Mouse (Mus musculus): ENCODE data around the gene Vps18. TPM values are rescaled to one million over a fixed set of nuclear protein-coding genes. Genes with fewer than 3 reads are reported as not detected.
A peak's percentile ranks its signal among the peaks of the same experiment; 100 is the strongest.

The Vps18 gene
- polyA plus RNA-seq (2015; fragmentation: Nextera tagmentation; extraction: Ambion mirVana) = 20.1 and 20.7 TPM in 2 replicates

- Histone ChIP-seq H3K4me2 (peak within 1 kb of the TSS; percentile 92), H3K9ac (peak within 1 kb of the TSS; percentile 88), H3K36me3 (peaks cover 35% of the 10 kb centered on the region), H3K4me1 (peaks cover 13% of the 10 kb centered on the region), H3K4me3 (peak within 1 kb of the TSS; percentile 79), H3K27ac (peak within 1 kb of the TSS; percentile 16; the same call in 1 of the 2 replicates), H3K9me3 (no peaks in the 10 kb centered on the region), H3K27me3 (no peaks in the 10 kb centered on the region)
- peak; percentile 89 for ATAC-seq (ENCODE audit: insufficient number of reproducible peaks, insufficient read depth, low FRiP score, low TSS enrichment, low read depth)
- 1% methylated on average over 31 of the region's 31 CpGs for WGBS
Measured at GRCm38 (mm10) chr2:119288270-119288882, at the start of gene Vps18. TSS of gene Vps18 (plus strand) at chr2:119288740.

GRCm38 (mm10) chr2:119240075-119240818 is 48.3 kb upstream of the Vps18 start:
- no peak overlapping the region for H3K4me3 ChIP-seq
- no peak overlapping the region for H3K9ac ChIP-seq
- H3K27me3 ChIP-seq = peaks cover 55% of the 10 kb centered on the region
- H3K9me3 ChIP-seq = no peaks in the 10 kb centered on the region
- no peak for ATAC-seq (ENCODE audit: insufficient number of reproducible peaks, insufficient read depth, low FRiP score, low TSS enrichment, low read depth)
- no peak overlapping the region for H3K27ac ChIP-seq
- no peaks in the 10 kb centered on the region for H3K36me3 ChIP-seq
- 60% methylated on average over 4 of the region's 4 CpGs for WGBS
- H3K4me2 ChIP-seq = no peak overlapping the region
- peaks cover 13% of the 10 kb centered on the region for H3K4me1 ChIP-seq

GRCm38 (mm10) chr2:119240819-119241186 is 47.7 kb upstream of the Vps18 start:
- Histone ChIP-seq H3K4me2 (no peak overlapping the region), H3K9ac (no peak overlapping the region), H3K4me1 (peaks cover 13% of the 10 kb centered on the region), H3K9me3 (no peaks in the 10 kb centered on the region), H3K4me3 (no peak overlapping the region), H3K36me3 (no peaks in the 10 kb centered on the region), H3K27me3 (peaks cover 50% of the 10 kb centered on the region), H3K27ac (no peak overlapping the region)
- 86% methylated on average over 4 of the region's 4 CpGs for WGBS
- no peak for ATAC-seq (ENCODE audit: insufficient number of reproducible peaks, insufficient read depth, low FRiP score, low TSS enrichment, low read depth)

GRCm38 (mm10) chr2:119242548-119242947 is 46.0 kb upstream of the Vps18 start:
- Histone ChIP-seq H3K27me3 (peaks cover 32% of the 10 kb centered on the region), H3K4me2 (no peak overlapping the region), H3K4me1 (peaks cover 4% of the 10 kb centered on the region; the same call in 1 of the 2 replicates), H3K4me3 (no peak overlapping the region), H3K27ac (no peak overlapping the region), H3K36me3 (no peaks in the 10 kb centered on the region), H3K9me3 (no peaks in the 10 kb centered on the region), H3K9ac (no peak overlapping the region)
- WGBS = 77% methylated on average over 9 of the region's 9 CpGs
- ATAC-seq (ENCODE audit: insufficient number of reproducible peaks, insufficient read depth, low FRiP score, low TSS enrichment, low read depth) = no peak

- Histone ChIP-seq H3K27me3 (peaks cover 8% of the 10 kb centered on the region), H3K9ac (no peak overlapping the region), H3K4me3 (no peak overlapping the region), H3K4me1 (no peaks in the 10 kb centered on the region), H3K9me3 (no peaks in the 10 kb centered on the region), H3K36me3 (no peaks in the 10 kb centered on the region), H3K27ac (no peak overlapping the region), H3K4me2 (no peak overlapping the region)
- ATAC-seq (ENCODE audit: insufficient number of reproducible peaks, insufficient read depth, low FRiP score, low TSS enrichment, low read depth) = no peak
- WGBS = 85% methylated on average over 7 of the region's 7 CpGs
Measured at GRCm38 (mm10) chr2:119245246-119245645, 43.3 kb upstream of the Vps18 start.

- H3K4me1 ChIP-seq = no peaks in the 10 kb centered on the region
- H3K27ac ChIP-seq = no peak overlapping the region
- no peak overlapping the region for H3K4me3 ChIP-seq
- ATAC-seq (ENCODE audit: insufficient number of reproducible peaks, insufficient read depth, low FRiP score, low TSS enrichment, low read depth) = no peak
- no peak overlapping the region for H3K9ac ChIP-seq
- WGBS = 88% methylated on average over 9 of the region's 9 CpGs
- no peaks in the 10 kb centered on the region for H3K9me3 ChIP-seq
- no peak overlapping the region for H3K4me2 ChIP-seq
- no peaks in the 10 kb centered on the region for H3K36me3 ChIP-seq
- H3K27me3 ChIP-seq = peaks cover 2% of the 10 kb centered on the region; the same call in 1 of the 2 replicates
Measured at GRCm38 (mm10) chr2:119247904-119248303, 40.6 kb upstream of the Vps18 start.

GRCm38 (mm10) chr2:119249592-119250061 is 38.9 kb upstream of the Vps18 start:
- no peaks in the 10 kb centered on the region for H3K4me1 ChIP-seq
- no peak for ATAC-seq (ENCODE audit: insufficient number of reproducible peaks, insufficient read depth, low FRiP score, low TSS enrichment, low read depth)
- H3K36me3 ChIP-seq = no peaks in the 10 kb centered on the region
- H3K27ac ChIP-seq = no peak overlapping the region
- H3K4me2 ChIP-seq = no peak overlapping the region
- no peak overlapping the region for H3K9ac ChIP-seq
- peaks cover 13% of the 10 kb centered on the region for H3K27me3 ChIP-seq
- WGBS = 63% methylated on average over 4 of the region's 4 CpGs
- no peaks in the 10 kb centered on the region for H3K9me3 ChIP-seq
- no peak overlapping the region for H3K4me3 ChIP-seq

- no peak overlapping the region for H3K4me2 ChIP-seq
Measured at GRCm38 (mm10) chr2:119250377-119250776, 38.2 kb upstream of the Vps18 start.

GRCm38 (mm10) chr2:119250826-119251478 is 37.6 kb upstream of the Vps18 start:
- Histone ChIP-seq H3K36me3 (no peaks in the 10 kb centered on the region), H3K4me1 (no peaks in the 10 kb centered on the region), H3K4me2 (peak overlapping the region; percentile 29; the same call in 1 of the 2 replicates), H3K27ac (no peak overlapping the region), H3K9me3 (no peaks in the 10 kb centered on the region), H3K4me3 (no peak overlapping the region), H3K9ac (no peak overlapping the region), H3K27me3 (peaks cover 23% of the 10 kb centered on the region)
- WGBS = 14% methylated on average over 11 of the region's 11 CpGs
- no peak for ATAC-seq (ENCODE audit: insufficient number of reproducible peaks, insufficient read depth, low FRiP score, low TSS enrichment, low read depth)

More at GRCm38 (mm10) chr2:119250377-119250776, 38.2 kb upstream of the Vps18 start:
- Histone ChIP-seq H3K27ac (no peak overlapping the region), H3K36me3 (no peaks in the 10 kb centered on the region), H3K9me3 (no peaks in the 10 kb centered on the region), H3K4me1 (no peaks in the 10 kb centered on the region), H3K9ac (no peak overlapping the region), H3K4me3 (no peak overlapping the region), H3K27me3 (peaks cover 20% of the 10 kb centered on the region)
- 65% methylated on average over 5 of the region's 5 CpGs for WGBS
- no peak for ATAC-seq (ENCODE audit: insufficient number of reproducible peaks, insufficient read depth, low FRiP score, low TSS enrichment, low read depth)

- no peak overlapping the region for H3K4me2 ChIP-seq
- no peaks in the 10 kb centered on the region for H3K4me1 ChIP-seq
- no peak for ATAC-seq (ENCODE audit: insufficient number of reproducible peaks, insufficient read depth, low FRiP score, low TSS enrichment, low read depth)
- no peak overlapping the region for H3K27ac ChIP-seq
- peaks cover 23% of the 10 kb centered on the region for H3K27me3 ChIP-seq
- H3K9ac ChIP-seq = no peak overlapping the region
- H3K36me3 ChIP-seq = no peaks in the 10 kb centered on the region
- H3K9me3 ChIP-seq = no peaks in the 10 kb centered on the region
- WGBS = 12% methylated on average over 7 of the region's 7 CpGs
- H3K4me3 ChIP-seq = no peak overlapping the region
Measured at GRCm38 (mm10) chr2:119254976-119255375, 33.6 kb upstream of the Vps18 start.

GRCm38 (mm10) chr2:119260518-119260917 is 28.0 kb upstream of the Vps18 start:
- H3K9ac ChIP-seq = no peak overlapping the region
- peaks cover 1% of the 10 kb centered on the region for H3K27me3 ChIP-seq
- peaks cover 7% of the 10 kb centered on the region for H3K4me1 ChIP-seq
- no peaks in the 10 kb centered on the region for H3K36me3 ChIP-seq
- H3K9me3 ChIP-seq = no peaks in the 10 kb centered on the region
- no peak overlapping the region for H3K4me2 ChIP-seq
- H3K4me3 ChIP-seq = no peak overlapping the region
- 67% methylated on average over 1 of the region's 1 CpGs for WGBS
- no peak overlapping the region for H3K27ac ChIP-seq
- ATAC-seq (ENCODE audit: insufficient number of reproducible peaks, insufficient read depth, low FRiP score, low TSS enrichment, low read depth) = no peak

Measured in embryonic facial prominence, embryonic 13.5 days (tissue).